Mouse (Mus musculus) kidney, embryonic 14.5 days (tissue): ENCODE measurements around the gene Csad. TPM values are rescaled to one million over a fixed set of nuclear protein-coding genes. Genes with fewer than 3 reads are reported as not detected.
A peak's percentile ranks its signal among the peaks of the same experiment; 100 is the strongest.

Source experiments
- ATAC-seq: fragments of 200-750 bp; cut with Nextera tagmentation; 2 replicates; pipeline ENCODE4 v1.8.0; 2017; ENCODE audit warnings: moderate number of reproducible peaks, mild to moderate bottlenecking, moderate TSS enrichment, moderate library complexity; ENCODE audit not compliant: low FRiP score, low TSS enrichment
- H3K27ac ChIP-seq: fragments of 300-500 bp; sonication (generic); 2 replicates; pipeline ENCODE4 v1.5.1; 2014; ENCODE audit warnings: low read depth, mild to moderate bottlenecking, low read length, moderate library complexity, mixed read lengths
- H3K27me3 ChIP-seq: fragments of 300-500 bp; sonication (generic); 2 replicates; pipeline ENCODE4 v1.6.1; 2014; ENCODE audit warnings: mild to moderate bottlenecking, low read length; ENCODE audit not compliant: control insufficient read depth, insufficient read depth
- H3K36me3 ChIP-seq: fragments of 300-500 bp; sonication (generic); 2 replicates; pipeline ENCODE4 v1.6.1; 2014; ENCODE audit warnings: low read length, mixed read lengths; ENCODE audit not compliant: control insufficient read depth, insufficient read depth
- H3K4me1 ChIP-seq: fragments of 300-500 bp; sonication (generic); 2 replicates; pipeline ENCODE4 v1.6.1; 2014; ENCODE audit warnings: low read length, mixed read lengths; ENCODE audit not compliant: control insufficient read depth, insufficient read depth
- H3K4me2 ChIP-seq: fragments of 300-500 bp; sonication (generic); replicated peaks from 2 replicates; pipeline ENCODE4 v1.6.1; 2014; ENCODE audit warnings: low read depth, mild to moderate bottlenecking, low read length
- H3K4me3 ChIP-seq: fragments of 300-500 bp; sonication (generic); 2 replicates; pipeline ENCODE4 v1.5.1; 2014; ENCODE audit warnings: mild to moderate bottlenecking, low read length
- H3K9ac ChIP-seq: fragments of 300-500 bp; sonication (generic); 2 replicates; pipeline ENCODE4 v1.6.1; 2014; ENCODE audit warnings: low read depth, mild to moderate bottlenecking, low read length, moderate library complexity
- H3K9me3 ChIP-seq: fragments of 300-500 bp; sonication (generic); 2 replicates; pipeline ENCODE4 v1.6.1; 2016; ENCODE audit warnings: low read length; ENCODE audit not compliant: control insufficient read depth
- WGBS: fragments of 180-500 bp; shearing (Covaris S2); extraction: QIAGEN DNeasy Blood & Tissue Kit; methylation state at CpG from one replicate; pipeline ENCODE4 v1.1.7; 2014; 5-methylcytosine and 5-hydroxymethylcytosine counted together
- polyA plus RNA-seq: library from polyadenylated mRNA; unstranded; fragments of >200 nt; fragmentation: Nextera tagmentation; extraction: Ambion mirVana; gene quantifications from 2 replicates; pipeline ENCODE4 v1.2.1, GENCODE M21; 2014

Csad gene
- polyA plus RNA-seq, 1 experiment from 2014 or later: 68.1 TPM

DNA sequence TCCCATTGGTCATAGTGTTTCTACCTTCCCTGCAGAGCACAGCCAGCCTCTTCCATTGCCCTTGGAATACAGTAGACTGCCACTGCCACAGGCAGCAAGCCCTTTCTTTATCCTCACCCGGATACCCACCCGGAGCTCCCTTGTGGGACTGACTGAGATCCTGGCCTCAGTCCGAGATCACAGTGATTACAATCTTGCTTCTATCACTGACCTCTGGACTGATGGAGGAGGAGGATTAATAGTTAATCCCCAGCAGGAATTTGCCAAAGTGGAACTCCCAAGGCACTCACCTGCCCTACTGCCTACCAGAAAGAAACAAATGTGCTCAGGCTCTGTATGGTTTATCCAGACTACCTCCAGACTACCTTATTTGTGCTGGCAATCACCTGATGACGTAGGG is 55.0 kb downstream of the Csad start:
- 67% methylated on average over 4 of the region's 4 CpGs for WGBS
- no peak overlapping the region for H3K27ac ChIP-seq
- ATAC-seq: no peak
- H3K4me2 ChIP-seq: no peak overlapping the region
- H3K36me3 ChIP-seq: no peaks in the 10 kb centered on the region
- H3K9ac ChIP-seq: no peak overlapping the region
- H3K27me3 ChIP-seq: peaks cover 10% of the 10 kb centered on the region
- H3K4me1 ChIP-seq: peaks cover 9% of the 10 kb centered on the region; the same call in 1 of the 2 replicates
- no peaks in the 10 kb centered on the region for H3K9me3 ChIP-seq
- H3K4me3 ChIP-seq: no peak overlapping the region

DNA sequence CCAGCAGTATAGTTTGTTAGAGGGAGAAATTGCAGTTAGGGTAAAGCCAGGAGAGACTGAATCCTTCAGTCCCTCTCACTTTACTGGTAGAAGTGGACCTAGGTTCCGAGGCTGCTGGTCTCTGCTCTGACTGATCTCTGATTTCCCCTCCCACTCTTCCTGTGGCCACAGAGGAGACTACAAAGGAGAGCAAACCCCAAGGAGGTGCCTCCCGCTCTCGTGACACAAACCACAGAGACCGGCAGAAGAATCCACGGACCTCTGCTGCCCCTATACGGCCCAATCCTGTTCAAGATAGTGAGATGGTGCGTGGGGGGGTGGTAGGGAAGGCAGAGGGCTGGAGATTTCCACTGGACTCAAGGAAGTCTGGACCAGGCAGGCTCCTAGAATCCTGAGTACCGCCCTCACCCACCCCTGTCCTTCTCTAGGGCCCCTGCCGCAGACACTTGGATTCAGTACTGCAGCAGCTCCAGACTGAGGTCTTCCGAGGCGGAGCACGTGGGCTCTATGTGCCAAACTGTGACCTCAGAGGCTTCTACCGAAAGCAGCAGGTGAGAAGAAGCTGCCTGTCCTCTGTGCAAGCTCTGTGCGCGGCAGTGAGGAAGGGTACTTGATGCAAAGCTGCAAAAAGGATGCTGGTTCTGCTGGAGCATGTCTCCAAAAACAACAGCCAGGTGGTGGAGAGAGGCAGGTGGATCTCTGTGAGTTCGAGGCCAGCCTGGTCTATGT is 56.7 kb downstream of the Csad start:
- Histone ChIP-seq H3K27me3 (peaks cover 13% of the 10 kb centered on the region), H3K4me3 (no peak overlapping the region), H3K9me3 (no peaks in the 10 kb centered on the region), H3K27ac (no peak overlapping the region), H3K9ac (peak overlapping the region; percentile 18; the same call in 1 of the 2 replicates), H3K4me2 (no peak overlapping the region; the same call in 1 of the 2 replicates), H3K36me3 (no peaks in the 10 kb centered on the region), H3K4me1 (peaks cover 12% of the 10 kb centered on the region; the same call in 1 of the 2 replicates)
- 57% methylated on average over 16 of the region's 16 CpGs for WGBS
- ATAC-seq: no peak

DNA sequence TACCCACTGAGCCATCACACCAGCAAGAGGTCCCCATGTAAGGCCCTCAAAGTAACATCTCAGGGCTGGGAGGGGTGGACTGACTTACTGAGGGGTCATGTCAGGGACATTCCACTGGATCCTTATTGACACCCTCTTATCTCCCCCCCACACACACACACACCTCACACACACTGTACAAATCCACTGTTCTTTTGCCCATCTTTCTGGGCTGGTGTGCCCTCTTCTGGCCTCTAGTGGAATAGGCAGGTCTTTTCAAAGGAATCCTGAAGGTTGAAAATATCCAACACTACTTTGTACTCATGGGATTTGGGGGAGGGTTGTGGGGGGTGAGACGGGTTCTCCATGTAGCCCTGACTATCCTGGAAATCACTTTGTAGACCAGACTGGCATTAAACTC is 57.6 kb downstream of the Csad start:
- no peak for ATAC-seq
- H3K4me2 ChIP-seq: no peak overlapping the region
- WGBS: 0% methylated on average over 1 of the region's 1 CpGs

DNA sequence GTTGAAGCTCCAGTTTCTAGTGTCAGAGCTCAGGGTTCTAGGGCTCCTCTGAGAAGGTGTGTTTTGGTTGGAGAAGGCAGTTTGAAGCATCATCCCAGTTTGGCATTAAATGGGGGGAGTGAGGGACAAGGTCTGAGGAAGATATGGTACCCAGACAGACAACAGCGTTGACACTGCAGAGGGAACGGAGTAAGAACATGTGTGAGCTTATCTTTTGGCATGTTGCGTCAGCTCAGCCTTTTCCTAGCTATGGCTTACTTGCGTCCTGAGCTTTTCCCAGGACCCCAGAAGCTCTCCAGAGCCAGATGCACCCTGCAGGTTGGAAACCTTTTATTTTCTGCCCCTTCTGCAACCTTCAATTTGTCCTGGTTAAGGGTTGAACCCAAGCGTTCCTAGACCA is 58.4 kb downstream of the Csad start:
- no peak for ATAC-seq

More for the DNA sequence above, 57.6 kb downstream of the Csad start:
- Histone ChIP-seq H3K27ac (no peak overlapping the region), H3K9ac (no peak overlapping the region), H3K4me3 (no peak overlapping the region), H3K27me3 (peaks cover 13% of the 10 kb centered on the region), H3K9me3 (no peaks in the 10 kb centered on the region), H3K4me1 (peaks cover 12% of the 10 kb centered on the region; the same call in 1 of the 2 replicates), H3K36me3 (no peaks in the 10 kb centered on the region)

DNA sequence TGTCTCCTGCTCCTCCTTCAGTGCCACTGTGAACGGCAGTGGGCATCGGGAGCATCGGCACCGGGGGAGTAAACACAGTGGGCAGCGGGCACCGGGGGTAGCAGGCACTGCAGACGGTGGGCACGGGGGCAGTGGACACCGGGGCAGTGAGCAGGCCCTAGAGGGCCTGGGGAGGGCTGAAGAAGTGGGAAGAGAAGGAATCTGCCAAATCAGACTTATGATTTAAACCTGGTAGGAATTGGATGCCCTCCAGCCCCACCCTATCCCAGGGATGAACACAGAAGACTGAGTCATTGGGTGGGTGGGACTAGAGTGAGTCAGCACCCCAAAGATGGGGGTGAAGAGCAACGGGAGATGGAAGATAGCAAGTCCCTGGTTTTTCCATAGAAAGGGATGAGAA is 59.2 kb downstream of the Csad start:
- WGBS: 81% methylated on average over 10 of the region's 10 CpGs

More for the DNA sequence above, 58.4 kb downstream of the Csad start:
- Histone ChIP-seq H3K9me3 (no peaks in the 10 kb centered on the region), H3K4me2 (no peak overlapping the region; the same call in 1 of the 2 replicates), H3K36me3 (no peaks in the 10 kb centered on the region), H3K9ac (no peak overlapping the region), H3K4me1 (peaks cover 12% of the 10 kb centered on the region; the same call in 1 of the 2 replicates), H3K4me3 (no peak overlapping the region), H3K27me3 (peaks cover 13% of the 10 kb centered on the region), H3K27ac (no peak overlapping the region)
- WGBS: 94% methylated on average over 5 of the region's 5 CpGs

DNA sequence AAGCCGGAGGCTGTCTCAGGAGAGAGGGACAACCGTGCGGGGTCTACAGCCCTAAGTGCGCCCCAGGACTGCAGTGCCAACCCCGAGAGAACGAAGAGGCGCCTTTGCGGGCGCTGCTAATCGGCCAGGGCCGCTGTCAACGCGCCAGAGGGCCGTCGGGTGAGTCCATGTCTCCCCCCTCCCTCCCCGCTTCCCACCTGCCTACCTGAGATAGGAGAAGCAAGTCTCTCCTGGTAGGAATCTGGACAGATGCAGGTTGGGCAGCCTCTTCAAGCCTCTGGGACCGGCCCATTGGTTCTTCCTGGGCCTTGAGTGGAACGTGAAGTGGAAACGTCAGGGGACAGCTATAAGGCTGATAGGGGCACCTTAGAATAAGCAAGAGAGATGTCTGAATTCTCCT is 59.8 kb downstream of the Csad start:
- Histone ChIP-seq H3K9me3 (no peaks in the 10 kb centered on the region), H3K9ac (peak overlapping the region; percentile 31; the same call in 1 of the 2 replicates), H3K4me1 (0 out of 2 replicates have a peak, but pooled peaks cover 5% of the 10 kb centered on the region), H3K36me3 (no peaks in the 10 kb centered on the region), H3K27me3 (peaks cover 13% of the 10 kb centered on the region), H3K4me2 (peak overlapping the region; percentile 41), H3K4me3 (peak overlapping the region; percentile 26), H3K27ac (no peak overlapping the region)
- ATAC-seq: no peak
- 13% methylated on average over 16 of the region's 19 CpGs for WGBS

More for the DNA sequence above, 59.2 kb downstream of the Csad start:
- Histone ChIP-seq H3K4me3 (peak overlapping the region; percentile 26; the same call in 1 of the 2 replicates), H3K9me3 (no peaks in the 10 kb centered on the region), H3K9ac (peak overlapping the region; percentile 12; the same call in 1 of the 2 replicates), H3K4me1 (peaks cover 7% of the 10 kb centered on the region; the same call in 1 of the 2 replicates), H3K27ac (no peak overlapping the region), H3K36me3 (no peaks in the 10 kb centered on the region), H3K27me3 (peaks cover 13% of the 10 kb centered on the region), H3K4me2 (peak overlapping the region; percentile 41; the same call in 1 of the 2 replicates)
- no peak for ATAC-seq

GRCm38 (mm10) chr15:102144274-102144711 is 60.2 kb downstream of the Csad start, which contains the start of gene Igfbp6:
Gene Igfbp6 (plus strand): TSS chr15:102144362.
- Histone ChIP-seq H3K27me3 (peaks cover 13% of the 10 kb centered on the region), H3K27ac (peak within 1 kb of the TSS; percentile 37; the same call in 1 of the 2 replicates), H3K9ac (peak within 1 kb of the TSS; percentile 31; the same call in 1 of the 2 replicates), H3K4me3 (peak within 1 kb of the TSS; percentile 26), H3K4me2 (peak within 1 kb of the TSS; percentile 41), H3K36me3 (no peaks in the 10 kb centered on the region), H3K9me3 (no peaks in the 10 kb centered on the region), H3K4me1 (0 out of 2 replicates have a peak, but pooled peaks cover 5% of the 10 kb centered on the region)
- peak; percentile 57 for ATAC-seq
- 4% methylated on average over 22 of the region's 22 CpGs for WGBS

DNA sequence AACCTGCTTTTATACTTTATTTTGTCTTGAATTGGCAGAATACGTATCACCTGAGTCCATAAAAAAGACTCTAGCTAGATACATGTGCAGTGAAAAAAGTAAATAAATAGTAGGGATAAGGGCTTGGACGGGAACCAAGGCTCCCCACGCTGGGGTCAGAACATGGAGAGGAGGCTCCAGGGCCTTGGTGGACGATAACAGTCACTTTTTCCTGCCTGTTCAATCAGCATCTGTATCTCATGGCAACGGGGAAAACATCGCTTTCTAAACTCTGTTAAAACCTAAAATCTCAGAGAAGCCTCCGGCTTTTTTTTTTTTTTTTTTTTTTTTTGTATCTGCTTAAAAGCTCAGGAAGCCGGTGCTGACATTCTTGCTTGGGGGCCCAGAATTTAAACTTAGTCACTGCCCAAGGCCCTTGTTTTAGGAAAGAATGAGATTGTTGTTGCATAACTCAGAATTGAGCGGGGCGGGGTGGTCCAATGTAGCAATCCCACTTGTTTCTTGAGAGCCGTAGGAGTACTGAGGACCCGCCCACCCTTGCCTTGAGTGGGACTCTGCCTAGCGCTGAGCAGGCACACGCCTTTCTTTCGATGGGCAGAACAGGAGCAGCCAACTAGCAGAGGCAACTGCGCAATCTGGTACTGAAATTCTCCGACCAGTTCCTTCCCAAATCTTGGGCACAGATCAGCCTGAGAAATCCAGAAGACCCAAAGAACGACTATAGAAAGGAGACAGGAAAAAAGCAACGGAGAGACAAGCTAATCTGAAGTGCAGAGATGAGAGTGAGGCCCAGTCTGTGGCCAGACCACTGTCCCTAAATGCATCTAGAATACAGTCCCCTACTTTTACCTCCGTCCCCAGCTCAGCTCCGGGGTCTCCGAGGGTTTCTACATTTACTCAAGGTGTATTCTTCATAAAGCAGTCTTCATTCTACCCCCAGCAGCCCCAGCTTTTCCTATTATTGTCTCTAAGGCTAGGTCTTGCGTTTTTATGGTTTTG is 61.3 kb downstream of the Csad start:
- Histone ChIP-seq H3K9ac (no peak overlapping the region), H3K4me1 (0 out of 2 replicates have a peak, but pooled peaks cover 3% of the 10 kb centered on the region), H3K4me3 (no peak overlapping the region), H3K4me2 (no peak overlapping the region), H3K27me3 (peaks cover 13% of the 10 kb centered on the region), H3K36me3 (no peaks in the 10 kb centered on the region), H3K27ac (peak overlapping the region; percentile 37; the same call in 1 of the 2 replicates), H3K9me3 (no peaks in the 10 kb centered on the region)
- ATAC-seq: peak; percentile 44; the same call in 1 of the 2 replicates
- WGBS: 56% methylated on average over 23 of the region's 23 CpGs
